Mouse (Mus musculus) midbrain, embryonic 15.5 days (tissue): ENCODE results near the gene Plxnb2. TPM values are rescaled to one million over a fixed set of nuclear protein-coding genes. Genes with fewer than 3 reads are reported as not detected.

ENCODE experiments used
- ATAC-seq: fragments of 200-750 bp; cut with Nextera tagmentation; replicated peaks from 2 replicates; pipeline ENCODE4 v1.8.0; 2017; ENCODE audit warnings: moderate TSS enrichment
- H3K27ac ChIP-seq: fragments of 300-500 bp; sonication (generic); 2 replicates; pipeline ENCODE4 v1.5.1; 2015; ENCODE audit warnings: mild to moderate bottlenecking, inconsistent platforms
- H3K27me3 ChIP-seq: fragments of 300-500 bp; sonication (generic); replicated peaks from 2 replicates; pipeline ENCODE4 v1.6.1; 2015; ENCODE audit warnings: inconsistent platforms
- H3K36me3 ChIP-seq: fragments of 300-500 bp; sonication (generic); replicated peaks from 2 replicates; pipeline ENCODE4 v1.6.1; 2015; ENCODE audit warnings: inconsistent platforms
- H3K4me1 ChIP-seq: fragments of 300-500 bp; sonication (generic); 2 replicates; pipeline ENCODE4 v1.6.1; 2015; ENCODE audit warnings: inconsistent platforms
- H3K4me2 ChIP-seq: fragments of 300-500 bp; sonication (generic); 2 replicates; pipeline ENCODE4 v1.6.1; 2015; ENCODE audit warnings: inconsistent platforms, mild to moderate bottlenecking, moderate library complexity
- H3K4me3 ChIP-seq: fragments of 300-500 bp; sonication (generic); 2 replicates; pipeline ENCODE4 v1.5.1; 2015; ENCODE audit warnings: mild to moderate bottlenecking, inconsistent platforms
- H3K9ac ChIP-seq: fragments of 300-500 bp; sonication (generic); 2 replicates; pipeline ENCODE4 v1.6.1; 2015; ENCODE audit warnings: mild to moderate bottlenecking, inconsistent platforms
- H3K9me3 ChIP-seq: fragments of 300-500 bp; sonication (generic); 2 replicates; pipeline ENCODE4 v1.6.1; 2016; ENCODE audit warnings: inconsistent platforms
- WGBS: fragments of 180-500 bp; shearing (Covaris S2); methylation state at CpG from one replicate; pipeline ENCODE4 v1.1.7; 2015; ENCODE audit warnings: mixed read lengths; 5-methylcytosine and 5-hydroxymethylcytosine counted together
- polyA plus RNA-seq: library from polyadenylated mRNA; unstranded; fragments of >200 nt; fragmentation: Nextera tagmentation; extraction: Ambion mirVana; gene quantifications from 2 replicates; pipeline ENCODE4 v1.2.1, GENCODE M21; 2015

The Plxnb2 gene
- polyA plus RNA-seq, 1 experiment from 2014 or later: 101 TPM

GRCm38 (mm10) chr15:89130245-89130644 is 50.3 kb downstream of the Plxnb2 start:
- H3K4me1 ChIP-seq: peaks cover 18% of the 10 kb centered on the region
- no peak for ATAC-seq
- no peak overlapping the region for H3K9ac ChIP-seq
- H3K4me3 ChIP-seq: no peak overlapping the region
- H3K4me2 ChIP-seq: no peak overlapping the region
- no peaks in the 10 kb centered on the region for H3K36me3 ChIP-seq
- H3K9me3 ChIP-seq: no peaks in the 10 kb centered on the region
- no peaks in the 10 kb centered on the region for H3K27me3 ChIP-seq
- H3K27ac ChIP-seq: no peak overlapping the region

DNA sequence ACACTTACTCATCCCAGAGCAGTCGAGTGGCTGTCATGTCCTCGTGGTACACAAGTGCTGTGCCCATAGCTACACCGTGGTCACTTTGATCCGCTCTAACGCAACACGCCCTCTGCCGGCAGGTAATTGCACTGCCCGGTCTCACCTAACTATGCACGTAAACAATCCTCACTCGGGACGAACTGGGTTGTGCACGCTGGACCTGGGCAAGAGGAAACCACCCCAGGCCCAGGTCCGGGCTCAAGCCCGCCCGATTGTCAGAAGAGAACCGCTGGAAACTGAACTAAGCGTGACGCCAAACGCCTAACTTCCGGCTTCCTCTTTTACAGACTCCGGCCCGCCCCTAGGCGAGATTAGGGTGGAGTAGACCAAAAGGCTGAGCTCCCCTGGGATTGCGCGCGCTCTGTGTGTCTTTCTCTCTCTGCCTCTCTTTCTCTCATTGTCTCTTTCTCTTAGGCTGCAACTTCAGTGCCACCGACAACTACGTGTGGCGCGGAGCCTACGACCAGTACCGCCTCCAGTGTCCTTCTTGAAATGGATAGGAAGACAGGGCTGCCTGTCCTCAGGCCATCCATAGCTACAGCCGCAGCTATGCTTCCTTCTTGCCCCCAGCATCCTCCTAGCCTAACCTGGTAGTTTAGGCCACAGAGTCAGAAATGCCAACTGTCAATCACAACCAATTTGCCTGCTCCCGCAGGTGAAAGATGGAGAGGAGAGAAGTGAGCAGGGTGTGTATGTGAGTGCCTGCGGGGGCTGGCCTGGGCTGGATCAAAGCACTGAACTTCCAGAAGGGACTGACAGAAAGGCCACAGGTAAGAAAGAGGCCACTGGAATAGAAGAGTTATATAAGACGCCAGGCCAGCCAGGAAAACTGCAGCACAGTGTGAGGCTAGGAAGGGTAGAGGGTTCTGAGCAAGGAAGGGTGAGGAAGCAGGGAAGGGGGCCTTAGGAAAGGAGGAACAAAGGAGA is 51.9 kb downstream of the Plxnb2 start, which contains the start of gene Hdac10:
Gene Hdac10, minus strand, starts transcription at position 319 of the 969 bp plus-strand sequence.
- Histone ChIP-seq H3K4me1 (peaks cover 25% of the 10 kb centered on the region), H3K4me3 (peak within 1 kb of the TSS; percentile 59), H3K27ac (peak within 1 kb of the TSS; percentile 85), H3K9ac (peak within 1 kb of the TSS; percentile 44), H3K36me3 (no peaks in the 10 kb centered on the region), H3K27me3 (no peaks in the 10 kb centered on the region), H3K9me3 (no peaks in the 10 kb centered on the region), H3K4me2 (peak within 1 kb of the TSS; percentile 69)
- WGBS: 3% methylated on average over 36 of the region's 36 CpGs
- peak; percentile 84 for ATAC-seq

- Histone ChIP-seq H3K27ac (peak overlapping the region; percentile 85; the same call in 1 of the 2 replicates), H3K27me3 (no peaks in the 10 kb centered on the region), H3K9me3 (no peaks in the 10 kb centered on the region), H3K4me1 (peaks cover 32% of the 10 kb centered on the region), H3K4me2 (peak overlapping the region; percentile 69), H3K36me3 (no peaks in the 10 kb centered on the region), H3K4me3 (peak overlapping the region; percentile 59), H3K9ac (peak overlapping the region; percentile 44)
- ATAC-seq: no peak
- 81% methylated on average over 8 of the region's 8 CpGs for WGBS
These were observed 53.1 kb downstream of the Plxnb2 start for GRCm38 (mm10) chr15:89127364-89127940.

DNA sequence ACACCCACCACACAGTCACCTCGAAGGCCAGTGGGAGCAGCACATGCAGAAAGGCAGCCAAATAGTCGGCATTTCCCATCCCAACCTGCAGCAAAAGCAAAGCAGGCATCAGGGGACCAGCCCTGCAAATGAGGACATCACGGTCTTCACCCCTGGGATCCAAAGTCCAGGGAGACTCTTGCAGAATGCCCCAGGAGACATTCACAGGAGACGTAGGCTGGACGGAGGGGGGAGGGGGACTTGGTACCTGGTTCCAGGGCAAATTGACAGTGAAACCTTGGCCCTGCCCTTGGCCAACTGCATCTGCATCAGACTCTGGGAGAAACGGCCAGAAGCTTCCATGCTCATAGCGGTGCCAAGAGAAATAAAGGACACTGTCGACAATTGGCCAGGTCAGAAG is 54.0 kb downstream of the Plxnb2 start:
- H3K4me1 ChIP-seq: peaks cover 40% of the 10 kb centered on the region
- 89% methylated on average over 8 of the region's 8 CpGs for WGBS
- H3K9me3 ChIP-seq: no peaks in the 10 kb centered on the region
- no peaks in the 10 kb centered on the region for H3K36me3 ChIP-seq
- no peak for ATAC-seq
- H3K4me3 ChIP-seq: no peak overlapping the region
- no peaks in the 10 kb centered on the region for H3K27me3 ChIP-seq
- H3K9ac ChIP-seq: no peak overlapping the region
- no peak overlapping the region for H3K27ac ChIP-seq
- H3K4me2 ChIP-seq: no peak overlapping the region

DNA sequence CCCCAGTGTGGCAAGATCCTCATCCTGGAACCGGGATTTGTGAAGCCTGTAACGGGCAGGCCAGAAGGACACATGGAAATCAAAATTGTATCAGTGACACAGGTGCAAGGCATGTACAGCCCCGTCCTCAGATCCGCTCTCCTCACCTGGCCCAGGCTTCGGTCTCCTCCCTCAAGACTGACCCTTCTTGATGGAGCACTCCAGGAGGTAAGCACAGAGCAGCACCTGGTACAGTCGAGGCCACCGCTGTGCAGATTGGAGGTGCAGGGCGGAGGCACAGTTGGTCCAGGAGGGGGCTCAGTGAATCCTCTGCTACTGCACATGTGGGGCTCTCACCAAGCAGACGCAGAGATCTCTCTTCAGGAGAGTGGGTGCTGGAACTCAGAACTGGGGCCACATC is 55.2 kb downstream of the Plxnb2 start:
- Histone ChIP-seq H3K9me3 (no peaks in the 10 kb centered on the region), H3K9ac (no peak overlapping the region), H3K4me2 (no peak overlapping the region), H3K4me1 (peaks cover 53% of the 10 kb centered on the region), H3K27me3 (no peaks in the 10 kb centered on the region), H3K4me3 (no peak overlapping the region), H3K36me3 (no peaks in the 10 kb centered on the region), H3K27ac (no peak overlapping the region)
- no peak for ATAC-seq
- WGBS: 96% methylated on average over 9 of the region's 9 CpGs

DNA sequence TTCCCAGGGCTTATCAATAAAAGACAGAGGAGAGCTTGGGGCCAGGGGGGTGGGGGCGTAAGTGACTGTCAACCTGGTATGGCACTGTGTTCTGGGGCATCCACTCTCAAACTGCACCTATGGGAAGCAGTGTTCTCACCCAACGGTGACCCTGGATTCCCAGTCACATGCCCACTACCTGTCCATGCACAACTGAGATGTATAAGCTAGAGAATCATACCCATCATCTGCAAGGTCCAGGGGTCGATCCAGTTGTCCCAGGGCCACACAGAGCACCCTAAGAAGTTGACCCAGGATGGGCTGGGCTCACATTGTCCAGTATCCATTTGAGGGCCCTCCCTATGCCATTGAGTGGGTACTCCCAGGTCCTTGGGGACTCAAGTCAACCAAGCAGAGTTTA is 56.3 kb downstream of the Plxnb2 start:
- Histone ChIP-seq H3K4me3 (no peak overlapping the region), H3K9ac (peak overlapping the region; percentile 59; the same call in 1 of the 2 replicates), H3K27ac (peak overlapping the region; percentile 90; the same call in 1 of the 2 replicates), H3K9me3 (no peaks in the 10 kb centered on the region), H3K4me1 (peaks cover 60% of the 10 kb centered on the region), H3K36me3 (no peaks in the 10 kb centered on the region), H3K4me2 (no peak overlapping the region), H3K27me3 (no peaks in the 10 kb centered on the region)
- ATAC-seq: no peak
- WGBS: 95% methylated on average over 3 of the region's 3 CpGs

- Histone ChIP-seq H3K27ac (peak overlapping the region; percentile 90), H3K4me3 (peak overlapping the region; percentile 56), H3K36me3 (no peaks in the 10 kb centered on the region), H3K9me3 (no peaks in the 10 kb centered on the region), H3K9ac (peak overlapping the region; percentile 59), H3K4me1 (peaks cover 55% of the 10 kb centered on the region), H3K27me3 (no peaks in the 10 kb centered on the region), H3K4me2 (peak overlapping the region; percentile 95)
- 32% methylated on average over 11 of the region's 11 CpGs for WGBS
- ATAC-seq: peak; percentile 28; the same call in 1 of the 2 replicates
These were observed 57.0 kb downstream of the Plxnb2 start for GRCm38 (mm10) chr15:89123595-89123994.

DNA sequence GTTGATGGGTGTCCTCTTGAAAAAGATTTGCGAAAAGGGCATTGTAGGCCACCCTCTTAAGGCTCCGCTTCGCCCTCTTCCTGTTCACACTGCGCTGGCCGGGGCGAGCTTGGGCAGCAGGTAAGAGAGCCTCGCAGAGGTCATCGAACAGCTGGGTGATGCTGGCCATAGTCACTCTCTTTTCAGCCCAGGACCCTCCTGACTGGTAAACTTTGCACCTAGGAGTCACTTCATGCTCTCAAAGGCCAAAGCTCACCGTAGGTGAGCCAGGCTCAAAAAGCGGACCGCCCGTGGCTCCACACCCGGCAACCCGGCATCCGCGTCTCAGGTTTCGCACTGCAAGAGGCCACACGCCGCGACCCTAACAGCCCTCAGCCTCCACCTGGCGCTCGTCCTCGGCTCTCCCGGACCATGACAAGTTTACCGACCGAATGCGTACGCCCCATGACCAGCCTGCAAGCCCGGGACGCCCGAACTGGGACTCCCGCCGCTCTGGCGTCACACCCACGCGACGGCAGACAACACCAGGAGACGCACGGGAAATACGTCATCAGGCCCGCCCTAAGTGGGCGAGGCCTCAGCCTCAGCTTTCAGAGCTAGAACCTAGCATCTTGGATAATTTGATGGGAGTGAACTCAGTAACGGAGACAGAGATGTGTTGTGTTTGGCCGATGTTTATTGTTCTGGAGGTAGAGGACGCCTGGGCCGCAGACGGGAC is 57.8 kb downstream of the Plxnb2 start, which contains the start of gene Tubgcp6:
Gene Tubgcp6, minus strand, starts transcription at position 464 of the 718 bp plus-strand sequence.
- WGBS: under 1% methylated on average over 47 of the region's 47 CpGs
- H3K4me1 ChIP-seq: peaks cover 52% of the 10 kb centered on the region

DNA sequence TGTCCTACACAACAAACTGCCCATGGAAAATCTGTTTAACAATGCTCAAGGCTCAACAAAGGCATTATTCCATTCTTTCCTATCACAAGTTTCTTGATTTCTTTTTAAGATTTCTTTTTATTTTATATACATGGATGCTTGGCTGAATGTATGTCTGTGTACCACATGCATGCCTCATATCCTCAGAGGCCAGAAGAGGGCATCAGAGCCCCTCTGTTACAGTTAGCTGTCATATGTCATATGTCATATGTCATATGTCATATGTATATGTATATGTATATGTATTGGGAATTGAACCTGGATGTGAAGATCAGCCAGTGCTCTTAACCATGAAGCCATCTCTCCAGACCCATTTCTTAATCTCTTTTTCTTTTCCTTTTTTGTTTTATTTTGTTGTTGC is 62.6 kb downstream of the Plxnb2 start:
- peaks cover 32% of the 10 kb centered on the region; the same call in 1 of the 2 replicates for H3K36me3 ChIP-seq
- H3K4me3 ChIP-seq: no peak overlapping the region
- no peak overlapping the region for H3K4me2 ChIP-seq
- no peak overlapping the region for H3K9ac ChIP-seq
- no peak for ATAC-seq
- no peak overlapping the region for H3K27ac ChIP-seq
- no peaks in the 10 kb centered on the region for H3K27me3 ChIP-seq
- peaks cover 37% of the 10 kb centered on the region for H3K4me1 ChIP-seq
- H3K9me3 ChIP-seq: no peaks in the 10 kb centered on the region

More for the DNA sequence above, 57.8 kb downstream of the Plxnb2 start, which contains the start of gene Tubgcp6:
- H3K4me2 ChIP-seq: peak within 1 kb of the TSS; percentile 95
- peak within 1 kb of the TSS; percentile 59 for H3K9ac ChIP-seq
- peak within 1 kb of the TSS; percentile 56 for H3K4me3 ChIP-seq
- no peaks in the 10 kb centered on the region for H3K27me3 ChIP-seq
- H3K9me3 ChIP-seq: no peaks in the 10 kb centered on the region
- H3K36me3 ChIP-seq: 0 out of 2 replicates have a peak, but pooled peaks cover under 1% of the 10 kb centered on the region
- ATAC-seq: peak; percentile 82
- H3K27ac ChIP-seq: peak within 1 kb of the TSS; percentile 90

DNA sequence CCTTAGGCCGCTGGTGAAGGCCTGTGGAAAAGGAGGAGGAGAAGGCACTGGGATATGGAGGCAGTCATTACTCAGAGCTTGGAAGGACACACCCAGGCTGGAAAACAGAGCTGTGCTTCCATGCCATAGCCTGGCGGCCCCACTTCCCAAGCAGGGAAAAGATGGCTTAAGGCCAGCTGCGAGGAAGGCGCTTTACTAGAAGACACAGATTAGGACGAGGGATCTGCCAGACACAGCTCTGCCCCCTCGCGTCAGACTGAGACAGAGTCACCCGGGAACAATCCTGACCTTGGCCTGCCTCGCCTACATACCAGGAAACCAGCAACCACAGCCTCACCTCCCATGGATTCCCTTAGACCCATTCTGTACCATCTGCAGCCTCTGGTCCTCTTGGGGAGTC is 70.4 kb downstream of the Plxnb2 start:
- H3K36me3 ChIP-seq: peaks cover 69% of the 10 kb centered on the region
- H3K4me3 ChIP-seq: no peak overlapping the region
- ATAC-seq: no peak

DNA sequence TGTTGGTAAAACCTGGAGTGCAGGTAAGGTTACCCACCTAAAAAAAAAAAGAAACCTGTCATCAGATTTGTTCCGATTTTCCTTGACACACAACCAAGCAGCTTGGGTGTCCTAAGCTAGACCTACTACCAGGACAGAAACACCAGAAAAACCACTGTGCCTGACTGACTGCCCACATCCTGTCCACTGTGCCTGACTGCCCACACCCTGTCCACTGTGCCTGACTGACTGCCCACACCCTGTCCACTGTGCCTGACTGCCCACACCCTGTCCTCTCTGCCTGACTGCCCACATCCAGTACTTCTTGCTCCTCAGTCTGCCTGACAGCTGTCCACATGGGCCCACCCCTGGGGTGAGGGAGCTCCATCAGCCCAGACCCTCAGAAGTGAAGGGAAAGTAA is 73.6 kb downstream of the Plxnb2 start:
- Histone ChIP-seq H3K36me3 (peaks cover 71% of the 10 kb centered on the region), H3K27ac (no peak overlapping the region), H3K27me3 (no peaks in the 10 kb centered on the region), H3K9ac (no peak overlapping the region), H3K4me1 (no peaks in the 10 kb centered on the region), H3K4me2 (no peak overlapping the region), H3K9me3 (no peaks in the 10 kb centered on the region), H3K4me3 (no peak overlapping the region)
- ATAC-seq: no peak
- 93% methylated on average over 1 of the region's 1 CpGs for WGBS

More for the DNA sequence above, 70.4 kb downstream of the Plxnb2 start:
- Histone ChIP-seq H3K4me2 (no peak overlapping the region), H3K4me1 (no peaks in the 10 kb centered on the region), H3K9me3 (no peaks in the 10 kb centered on the region), H3K27ac (no peak overlapping the region), H3K9ac (no peak overlapping the region), H3K27me3 (no peaks in the 10 kb centered on the region)
- 91% methylated on average over 9 of the region's 9 CpGs for WGBS

DNA sequence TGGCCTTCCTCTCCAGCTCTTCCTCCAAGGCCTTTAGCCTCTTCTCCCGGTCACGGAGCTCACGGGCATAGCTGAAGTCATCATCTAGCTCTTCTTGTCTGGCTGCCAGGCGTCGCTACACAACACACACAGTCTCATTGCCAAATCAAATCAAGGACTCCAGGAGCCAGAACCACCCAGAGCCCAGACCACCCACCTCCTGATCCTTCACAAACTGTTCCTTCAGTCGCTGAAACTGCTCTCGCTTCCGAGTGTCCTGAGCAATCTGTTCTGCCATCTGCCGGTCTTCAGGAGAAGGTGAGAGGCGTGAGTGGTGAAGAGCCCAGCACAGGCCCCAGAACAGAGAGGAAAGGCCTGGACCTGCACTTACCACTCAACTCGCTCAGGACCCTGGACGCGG is 74.5 kb downstream of the Plxnb2 start:
- H3K4me3 ChIP-seq: no peak overlapping the region
- 93% methylated on average over 13 of the region's 13 CpGs for WGBS
- no peaks in the 10 kb centered on the region for H3K4me1 ChIP-seq

More for the DNA sequence above, 74.5 kb downstream of the Plxnb2 start:
- Histone ChIP-seq H3K4me2 (no peak overlapping the region), H3K27ac (no peak overlapping the region), H3K9me3 (no peaks in the 10 kb centered on the region), H3K9ac (no peak overlapping the region), H3K27me3 (no peaks in the 10 kb centered on the region), H3K36me3 (peaks cover 76% of the 10 kb centered on the region)
- ATAC-seq: no peak
